Mouse (Mus musculus) heart, adult 2 months (tissue): ENCODE data around the gene Hnrnpul2.

Experiments used
- CTCF ChIP-seq: fragments of 200-600 bp; IDR thresholded peaks from 2 replicates; pipeline ENCODE4 v1.8.1; 2022; ENCODE audit warnings: antibody characterized with exemption, mild to moderate bottlenecking, moderate library complexity
- EP300 ChIP-seq: fragments of 200-500 bp; IDR thresholded peaks from 2 replicates; pipeline ENCODE4 v1.6.1; 2011; ENCODE audit warnings: low read depth, low read length, control low read depth; ENCODE audit not compliant: insufficient read depth
- POLR2A ChIP-seq: fragments of 200-500 bp; IDR thresholded peaks from 2 replicates; pipeline ENCODE4 v1.6.1; 2011; ENCODE audit warnings: mild to moderate bottlenecking, low read depth, low read length, control low read depth; ENCODE audit not compliant: insufficient read depth

- no peak for TF ChIP-seq CTCF
- TF ChIP-seq POLR2A: no peak
- no peak for TF ChIP-seq EP300
Observed at GRCm38 (mm10) chr19:8848356-8848755, 28.5 kb downstream of the Hnrnpul2 start.
